Mouse (Mus musculus): Measurements from ENCODE around the gene Rbm5.
A peak's percentile ranks its signal among the peaks of the same experiment; 100 is the strongest.

Gene Rbm5

DNA sequence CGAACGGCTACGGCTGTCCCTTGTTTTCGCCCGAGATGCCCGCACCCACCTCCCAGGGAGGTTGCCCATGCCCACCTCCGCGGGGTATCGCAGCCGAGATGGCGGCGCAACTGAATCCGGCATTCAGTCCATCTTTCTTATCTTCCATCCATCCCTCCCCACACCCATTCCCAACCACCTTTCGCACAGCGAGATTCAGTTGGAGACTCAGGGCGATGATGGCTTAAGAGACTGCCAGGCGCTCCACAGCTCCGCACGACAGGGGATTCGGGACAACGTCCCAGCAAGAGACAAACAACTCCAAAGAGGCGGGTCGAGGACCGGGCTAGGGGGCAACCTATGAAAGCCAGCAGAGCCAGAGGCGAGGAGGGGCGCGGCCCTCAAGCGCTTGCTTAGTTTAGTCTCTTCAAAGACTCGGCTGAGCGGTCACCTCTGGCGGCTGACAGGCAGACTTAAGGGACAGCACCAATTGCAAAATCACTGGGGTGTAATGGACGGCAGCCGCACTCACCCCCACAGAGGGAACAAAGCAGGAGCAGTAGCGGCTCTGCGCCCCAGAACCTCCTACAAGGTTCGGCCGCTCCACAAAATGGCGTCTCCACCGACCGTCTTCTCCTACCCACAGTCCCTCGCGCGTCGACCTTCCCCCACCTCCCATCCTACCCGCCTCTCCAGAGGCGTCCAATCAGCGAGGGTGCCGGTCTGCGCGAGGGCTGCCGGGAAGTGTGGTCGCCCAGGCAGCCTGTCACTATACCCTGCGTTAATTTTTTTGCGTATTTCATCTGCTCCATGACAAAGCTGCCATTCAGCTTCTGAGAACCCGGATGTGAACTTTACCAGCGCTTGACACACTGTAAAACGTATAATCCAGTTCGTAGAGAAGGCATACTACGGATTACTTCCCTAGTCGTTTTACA is at the start of gene Rbm5:
TSS of gene Rbm5 (minus strand) at position 623 of the 917 bp plus-strand sequence.
- DNase-seq (ENCODE audit: low spot score in 2 of 2) = peak; percentile 79 to 89

DNA sequence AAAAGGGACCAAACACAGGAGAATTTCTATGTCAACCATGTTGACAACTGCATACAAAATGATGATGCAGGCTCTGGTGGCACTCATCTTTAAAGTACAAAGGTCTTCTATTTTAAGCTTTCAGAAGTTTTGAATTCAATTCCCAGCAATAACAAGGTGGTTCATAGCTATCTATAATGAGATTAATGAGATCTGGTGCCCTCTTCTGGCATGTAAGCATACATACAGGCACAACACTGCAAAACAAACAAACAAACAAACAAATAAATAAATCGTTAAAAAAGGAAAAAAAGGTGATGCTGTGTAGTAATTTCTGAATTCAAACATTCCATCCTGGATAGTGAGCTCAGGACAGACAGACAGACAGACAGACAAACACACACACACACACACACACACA is 41.3 kb upstream of the Rbm5 start:
- no peak for DNase-seq (ENCODE audit: low spot score in 2 of 2)

DNA sequence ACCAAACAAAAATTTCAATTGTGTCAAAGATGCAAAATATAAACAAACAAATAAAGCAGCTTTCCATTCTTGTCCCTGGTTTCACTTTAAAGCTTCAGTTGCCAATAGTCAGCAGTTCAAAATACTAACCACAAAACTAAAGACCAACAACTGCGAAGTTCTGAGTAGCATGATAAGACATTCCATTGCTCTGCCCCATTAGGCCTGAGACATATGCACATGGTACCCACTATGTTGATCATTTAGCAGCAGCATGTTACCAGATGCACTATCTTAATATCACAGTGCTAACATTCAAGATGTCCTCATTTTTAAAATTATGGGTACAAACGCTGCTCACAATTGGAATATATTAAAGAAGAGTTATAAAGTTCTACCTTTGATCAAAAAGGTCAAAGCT is 40.2 kb upstream of the Rbm5 start:
- no peak for DNase-seq (ENCODE audit: low spot score in 2 of 2)

DNA sequence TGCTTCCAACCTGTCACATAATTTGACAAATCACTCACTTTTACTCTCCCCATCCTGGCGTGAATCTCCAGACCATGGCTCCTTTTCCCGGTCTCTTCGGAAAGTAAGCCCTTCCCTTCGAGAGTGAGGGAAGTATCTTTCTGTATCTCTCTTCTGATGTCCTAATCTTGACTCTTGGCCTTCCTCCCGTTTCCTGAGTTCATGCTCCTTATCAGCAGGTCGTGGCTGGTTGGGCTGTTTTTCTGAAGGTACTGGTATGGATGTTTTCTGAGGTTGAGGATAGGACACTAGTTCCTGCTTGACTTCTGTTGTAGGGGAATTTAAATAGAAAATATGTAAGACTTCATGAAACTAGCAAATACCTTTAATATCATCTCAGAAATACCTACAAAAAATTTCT is 20.9 kb upstream of the Rbm5 start:
- no peak for DNase-seq (ENCODE audit: low spot score in 2 of 2)

DNA sequence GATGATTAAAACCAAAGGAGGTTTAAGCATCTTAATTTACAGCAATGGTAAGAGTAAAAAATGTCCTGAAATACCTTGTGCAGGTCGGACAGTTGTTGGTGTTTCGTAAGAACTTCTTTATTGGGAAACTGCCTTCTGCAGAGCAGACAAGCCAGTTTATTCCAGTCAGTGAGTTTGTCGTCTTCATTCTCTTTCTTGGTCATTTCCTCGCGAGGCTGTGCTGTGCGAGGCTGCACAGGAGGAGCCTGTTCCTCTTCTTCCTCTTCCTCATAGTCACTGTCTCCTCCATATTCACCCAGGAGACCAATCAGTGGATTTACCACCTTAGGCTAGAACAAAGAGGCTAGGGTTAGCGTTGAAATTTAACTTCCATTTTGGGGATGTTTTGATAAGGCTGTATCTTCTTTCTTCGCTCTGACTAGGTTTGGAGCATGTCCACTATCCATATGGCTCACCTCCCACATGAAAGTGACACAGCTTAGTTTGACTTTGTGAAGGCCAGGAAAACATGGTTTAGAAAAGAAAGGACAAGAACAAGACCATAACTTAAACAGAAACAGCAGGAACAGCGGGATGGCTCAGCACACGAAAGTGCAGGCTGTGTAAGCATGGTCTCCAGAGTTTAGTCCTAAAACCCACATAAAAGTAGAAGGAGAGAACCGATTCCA is 11.9 kb upstream of the Rbm5 start:
- no peak for DNase-seq (ENCODE audit: low spot score in 2 of 2)

DNA sequence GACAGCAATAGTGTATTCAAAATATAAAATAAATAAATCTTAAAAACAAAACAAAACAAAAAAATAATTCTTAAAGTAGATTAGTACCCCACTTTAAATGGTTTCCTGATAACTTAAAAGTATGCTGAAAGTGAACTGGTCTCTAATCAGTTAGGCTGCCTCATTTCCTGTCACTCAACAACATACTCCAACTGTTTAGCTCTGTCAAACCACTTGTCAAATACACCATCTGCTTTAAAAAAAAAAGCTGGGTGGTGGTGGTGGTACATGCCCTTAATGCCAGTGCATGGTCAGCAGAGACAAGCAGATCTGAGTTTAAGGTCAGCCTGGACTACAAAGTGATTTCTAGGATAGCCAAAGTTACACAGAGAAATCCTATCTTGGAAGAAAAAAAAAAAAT is 6.0 kb upstream of the Rbm5 start:
- DNase-seq (ENCODE audit: low spot score in 2 of 2) = no peak

DNA sequence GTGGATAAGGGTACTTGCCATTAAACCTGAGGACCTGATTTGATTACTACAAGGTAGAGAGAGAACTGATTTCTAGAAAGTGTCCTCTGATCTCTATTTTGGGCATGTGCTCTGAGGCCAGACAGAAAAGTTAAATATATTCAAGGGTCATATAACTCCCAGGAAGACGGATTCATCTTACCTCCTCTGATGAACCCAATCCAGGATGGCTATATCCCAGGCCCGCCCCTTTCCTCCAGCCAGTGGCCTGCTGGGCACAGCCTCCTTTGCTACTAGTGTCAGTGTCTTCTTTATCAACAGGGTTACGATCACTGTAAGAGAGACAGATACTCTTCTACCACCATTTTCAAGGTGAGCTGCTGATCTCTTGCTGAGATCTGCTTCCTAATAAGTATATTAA is 3.6 kb upstream of the Rbm5 start:
- no peak for DNase-seq (ENCODE audit: low spot score in 2 of 2)

DNA sequence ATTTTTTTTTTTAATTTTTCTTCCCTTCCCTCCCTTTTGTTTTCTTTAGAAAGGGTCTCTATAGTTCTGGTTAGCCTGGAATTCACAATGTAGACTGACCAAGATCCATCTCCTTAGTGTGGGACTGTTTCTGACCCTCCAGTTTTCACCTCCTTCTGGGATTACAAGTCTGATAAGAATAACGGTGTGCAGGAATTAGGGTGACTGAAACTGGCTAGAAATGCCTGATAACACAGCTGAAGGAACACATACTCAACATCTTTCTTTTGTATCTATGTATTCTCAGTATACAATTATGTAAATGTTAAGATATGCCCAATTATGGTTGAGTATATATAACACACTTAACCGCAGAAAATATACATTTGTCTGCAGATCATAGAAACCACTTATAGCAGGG is 986 bp upstream of the Rbm5 start:
- DNase-seq (ENCODE audit: low spot score in 2 of 2) = no peak

DNA sequence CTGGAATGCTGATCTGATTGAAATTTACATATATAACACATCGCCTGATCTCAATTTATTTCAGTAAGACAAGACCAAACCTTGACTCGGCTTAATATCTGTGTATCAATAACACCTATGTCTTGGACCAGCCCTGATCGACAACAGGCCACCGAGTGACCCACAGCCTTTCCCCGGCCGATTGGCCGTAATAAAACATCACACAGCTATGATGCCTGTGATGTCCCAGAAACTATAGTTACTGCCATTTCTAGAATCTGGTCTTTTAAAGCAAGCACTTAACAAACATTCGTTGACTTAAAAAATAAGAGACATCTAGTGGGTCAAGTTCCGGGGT is 791 bp downstream of the Rbm5 start:
- no peak for DNase-seq (ENCODE audit: low spot score in 2 of 2)

DNA sequence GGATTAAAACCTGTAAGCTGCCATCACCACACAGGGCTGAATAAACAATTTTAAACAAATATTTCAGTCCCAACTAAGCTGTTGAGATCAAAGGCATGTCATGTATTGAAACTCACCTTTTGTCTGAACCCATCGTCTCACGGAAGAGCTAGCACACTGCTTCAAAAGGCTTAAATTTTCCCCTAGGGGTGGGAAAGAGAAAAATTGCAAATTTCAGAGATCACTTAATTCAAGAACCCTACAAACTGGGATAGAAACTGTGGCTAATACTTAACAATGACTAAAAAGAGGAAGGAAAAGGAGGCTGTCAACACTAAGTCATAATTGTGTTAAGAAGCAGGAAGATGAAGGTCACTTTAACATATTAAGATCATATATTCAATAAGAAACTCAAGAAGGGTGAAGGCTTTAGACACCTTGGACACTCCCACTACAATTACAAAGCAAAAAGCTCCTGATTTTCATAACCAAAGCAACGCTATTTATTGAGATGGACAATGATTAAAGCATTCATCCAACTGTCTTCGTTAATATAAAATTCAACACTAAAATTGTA is 1.3 kb downstream of the Rbm5 start:
- no peak for DNase-seq (ENCODE audit: low spot score in 2 of 2)

DNA sequence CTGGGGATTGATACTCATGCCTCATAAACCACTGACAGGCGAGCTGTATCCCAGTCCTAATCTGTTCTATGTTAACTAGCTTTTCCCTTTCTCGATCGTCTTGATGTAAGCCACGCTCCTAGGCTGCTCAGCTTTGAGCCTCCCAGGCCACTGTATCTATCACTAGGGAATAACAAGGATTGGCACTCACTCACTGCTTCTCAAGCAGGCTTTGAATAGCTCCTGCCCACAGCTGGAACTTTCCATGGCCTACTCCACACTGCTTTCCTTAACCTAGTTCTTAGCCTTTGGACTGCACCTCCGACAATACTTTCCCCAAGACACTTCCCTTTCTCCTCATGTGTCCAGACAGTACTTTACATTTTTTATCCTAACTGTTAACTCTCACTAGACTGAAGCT is 1.9 kb downstream of the Rbm5 start:
- no peak for DNase-seq (ENCODE audit: low spot score in 2 of 2)

DNA sequence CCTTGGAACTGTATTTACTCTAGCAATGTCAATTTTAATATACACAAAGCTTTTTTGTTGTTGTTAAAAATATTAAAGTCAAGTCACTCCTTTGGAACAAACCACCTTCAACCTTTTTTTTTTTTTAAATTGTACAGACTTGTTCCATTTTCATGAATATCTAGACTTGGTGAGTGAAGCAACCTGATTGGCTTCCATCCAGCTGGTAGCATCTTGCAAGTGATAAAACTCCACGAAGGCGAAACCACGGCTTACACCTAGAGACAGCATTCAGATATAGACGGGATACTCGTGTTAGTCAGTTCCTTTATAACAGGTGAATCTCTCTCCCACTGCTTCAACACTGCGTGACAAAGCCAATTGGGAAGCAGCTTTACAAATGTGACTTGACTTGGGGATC is 11.2 kb downstream of the Rbm5 start:
- DNase-seq (ENCODE audit: low spot score in 2 of 2) = no peak

DNA sequence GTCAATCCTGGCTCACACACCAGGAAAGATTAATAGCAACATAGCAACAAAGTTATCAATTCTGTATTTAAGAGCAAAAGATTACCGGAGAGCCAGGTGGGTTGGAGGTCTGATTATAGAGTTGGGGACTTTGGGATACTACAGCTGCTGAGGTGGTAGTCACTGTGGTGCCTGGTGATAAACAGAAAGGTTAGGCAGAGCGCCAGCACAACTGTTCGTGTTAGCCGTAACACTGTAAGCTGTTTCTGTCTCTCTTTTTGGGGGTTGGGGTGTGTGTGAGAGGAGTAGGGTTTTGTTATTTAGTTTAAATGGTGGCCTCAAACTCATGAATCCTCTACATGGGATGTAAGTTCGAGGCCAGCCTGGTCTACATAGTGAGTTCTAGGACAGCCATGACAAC is 20.4 kb downstream of the Rbm5 start:
- no peak for DNase-seq (ENCODE audit: low spot score in 2 of 2)

DNA sequence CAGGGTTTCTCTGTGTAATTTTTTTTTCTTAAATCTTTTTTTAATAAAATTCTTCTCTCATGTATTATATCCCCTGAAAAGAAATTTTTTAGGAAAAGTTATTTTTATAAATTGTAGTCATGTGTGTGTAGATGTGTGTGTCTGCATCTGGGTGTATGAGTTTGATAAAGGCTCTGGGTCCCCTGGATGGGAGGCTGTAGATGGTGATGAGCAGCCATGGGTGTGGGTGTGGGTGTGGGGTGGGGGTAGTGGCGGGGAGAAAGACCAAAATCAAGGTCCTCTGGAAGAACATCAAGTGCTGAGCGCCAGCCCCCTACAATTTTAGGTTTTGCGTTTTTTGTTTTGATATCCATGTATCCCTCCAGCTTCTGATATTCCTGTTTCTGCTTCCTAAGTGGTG is 22.7 kb downstream of the Rbm5 start:
- DNase-seq (ENCODE audit: low spot score in 2 of 2) = no peak

DNA sequence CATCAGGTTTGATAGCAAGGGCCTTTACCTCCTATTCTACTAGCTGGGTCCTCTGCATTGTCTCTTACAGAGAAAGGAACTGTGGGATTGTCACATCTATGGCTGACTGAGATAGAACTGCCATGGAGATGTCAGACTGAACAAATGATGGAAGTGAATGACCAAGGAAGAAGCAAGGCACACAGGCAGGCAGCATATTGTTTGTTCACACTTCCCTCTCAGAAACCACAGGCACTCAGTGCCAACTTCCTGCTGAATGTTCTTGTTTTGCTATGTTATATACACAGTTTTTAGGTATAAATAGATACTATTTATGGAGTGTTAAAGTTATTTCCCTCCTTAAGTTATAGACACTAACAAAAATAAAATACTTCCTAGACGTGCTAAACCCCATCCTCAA is 23.5 kb downstream of the Rbm5 start:
- no peak for DNase-seq (ENCODE audit: low spot score in 2 of 2)

DNA sequence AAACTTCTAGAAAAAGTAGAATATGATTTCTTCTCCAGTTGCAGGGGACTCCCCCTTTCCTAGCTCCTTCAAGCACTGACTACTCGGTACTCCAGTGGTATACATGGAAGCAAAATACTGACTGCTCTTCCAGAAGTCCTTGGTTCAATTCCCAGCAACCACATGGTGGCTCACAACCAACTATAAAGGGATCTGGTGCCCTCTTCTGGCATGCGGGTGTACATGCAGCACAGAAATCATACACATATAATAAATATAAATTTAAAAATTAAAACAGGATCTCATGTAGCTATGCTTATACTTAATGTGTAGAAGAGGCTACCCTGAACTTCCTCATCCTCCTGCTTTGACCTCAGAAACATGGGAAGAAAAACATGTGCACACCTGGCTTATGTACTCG is 24.1 kb downstream of the Rbm5 start:
- DNase-seq (ENCODE audit: low spot score in 2 of 2) = no peak

DNA sequence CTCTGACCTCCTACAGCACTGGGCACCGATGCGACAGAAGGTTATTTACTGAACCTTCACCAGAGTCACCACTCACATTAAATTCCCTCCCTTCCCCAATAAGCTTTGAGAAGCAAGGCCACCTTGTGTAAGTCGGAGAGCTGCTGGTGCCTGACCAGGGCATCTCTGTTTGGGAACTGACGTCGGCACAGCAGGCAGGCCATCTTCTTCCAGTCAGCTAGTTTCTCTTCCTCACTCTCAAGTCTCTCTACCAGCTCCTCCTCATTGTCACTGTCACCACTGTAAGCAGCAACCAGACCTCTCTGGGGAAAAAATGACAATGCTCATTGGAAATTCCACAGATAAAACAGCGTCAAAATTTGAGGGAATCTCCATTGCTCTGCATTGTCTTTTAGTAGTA is 26.7 kb downstream of the Rbm5 start:
- no peak for DNase-seq (ENCODE audit: low spot score in 2 of 2)

DNA sequence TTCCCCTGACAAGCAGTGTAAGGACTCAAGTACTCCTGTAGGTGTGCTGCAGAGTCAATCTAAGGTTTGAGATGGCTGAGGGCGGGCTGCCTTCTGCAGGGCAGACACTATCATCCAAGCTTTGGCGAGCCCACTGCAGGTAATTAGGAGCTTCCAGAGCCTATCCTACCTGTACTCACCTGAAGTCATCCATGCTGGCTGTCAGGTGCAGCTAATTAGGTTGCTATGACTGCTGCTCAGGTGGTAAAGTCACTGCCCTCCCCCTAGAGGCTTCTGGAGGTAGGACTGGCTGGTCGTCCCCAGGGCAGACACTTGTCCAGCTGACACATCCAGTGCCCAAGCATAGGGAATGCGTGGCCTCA is 32.0 kb downstream of the Rbm5 start:
- DNase-seq (ENCODE audit: low spot score in 2 of 2) = peak in 1 of 2 experiments; percentile 26

DNA sequence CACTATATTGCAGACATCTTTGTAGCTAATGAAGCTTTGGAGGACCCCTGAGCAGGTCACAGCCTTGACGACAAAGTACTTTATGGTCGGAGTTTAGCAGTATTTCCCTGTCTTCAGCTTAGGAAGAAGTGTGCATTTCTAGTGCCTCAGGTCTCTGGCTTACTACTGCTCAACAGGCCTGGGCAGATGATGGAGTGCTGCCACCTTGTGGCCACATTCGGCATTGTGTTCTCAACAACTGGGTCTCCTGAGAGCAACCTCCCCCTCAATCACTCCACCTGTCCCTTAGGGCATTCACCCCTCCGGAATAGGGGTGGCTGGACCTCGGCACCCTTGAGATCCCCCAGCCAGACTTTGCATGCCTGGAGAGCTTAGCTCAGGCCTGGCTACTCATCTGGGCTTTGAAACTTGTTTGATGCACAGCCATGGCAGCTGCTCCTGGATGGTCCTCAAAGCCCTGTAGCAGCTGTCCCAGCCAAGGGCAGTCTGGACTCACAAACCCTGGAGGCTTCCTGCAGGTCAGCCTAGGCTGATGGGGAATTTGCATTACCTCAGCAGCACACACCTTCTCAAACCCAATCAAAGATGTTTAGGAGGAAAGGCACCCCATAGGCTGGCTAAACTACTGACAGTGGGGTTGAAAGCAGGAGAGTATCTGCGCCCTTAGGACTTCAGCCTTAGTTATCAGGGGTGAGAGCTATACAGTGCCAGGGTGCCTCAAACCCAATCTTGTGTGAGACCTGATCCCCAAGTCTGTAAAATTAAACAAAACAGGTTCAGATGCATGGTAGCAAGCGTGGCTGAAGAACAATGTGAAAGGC is 32.6 kb downstream of the Rbm5 start:
- peak; percentile 91 to 94 for DNase-seq (ENCODE audit: low spot score in 2 of 2)

DNA sequence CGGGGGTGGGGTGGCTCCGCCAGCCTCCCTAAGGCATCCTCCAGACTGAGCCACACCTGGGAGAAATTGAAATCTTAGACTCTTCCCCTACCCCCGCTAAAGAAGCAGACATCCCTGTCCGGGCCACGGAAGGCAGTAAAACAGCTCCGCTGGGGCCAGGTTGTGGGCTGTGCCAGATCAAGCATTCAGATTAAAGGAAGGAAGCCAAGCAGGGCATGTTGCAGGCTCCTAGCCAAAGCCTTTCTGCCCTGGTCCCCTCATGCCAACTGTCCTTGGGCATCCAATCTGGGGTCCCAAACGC is 34.7 kb downstream of the Rbm5 start:
- DNase-seq (ENCODE audit: low spot score in 2 of 2) = no peak

DNA sequence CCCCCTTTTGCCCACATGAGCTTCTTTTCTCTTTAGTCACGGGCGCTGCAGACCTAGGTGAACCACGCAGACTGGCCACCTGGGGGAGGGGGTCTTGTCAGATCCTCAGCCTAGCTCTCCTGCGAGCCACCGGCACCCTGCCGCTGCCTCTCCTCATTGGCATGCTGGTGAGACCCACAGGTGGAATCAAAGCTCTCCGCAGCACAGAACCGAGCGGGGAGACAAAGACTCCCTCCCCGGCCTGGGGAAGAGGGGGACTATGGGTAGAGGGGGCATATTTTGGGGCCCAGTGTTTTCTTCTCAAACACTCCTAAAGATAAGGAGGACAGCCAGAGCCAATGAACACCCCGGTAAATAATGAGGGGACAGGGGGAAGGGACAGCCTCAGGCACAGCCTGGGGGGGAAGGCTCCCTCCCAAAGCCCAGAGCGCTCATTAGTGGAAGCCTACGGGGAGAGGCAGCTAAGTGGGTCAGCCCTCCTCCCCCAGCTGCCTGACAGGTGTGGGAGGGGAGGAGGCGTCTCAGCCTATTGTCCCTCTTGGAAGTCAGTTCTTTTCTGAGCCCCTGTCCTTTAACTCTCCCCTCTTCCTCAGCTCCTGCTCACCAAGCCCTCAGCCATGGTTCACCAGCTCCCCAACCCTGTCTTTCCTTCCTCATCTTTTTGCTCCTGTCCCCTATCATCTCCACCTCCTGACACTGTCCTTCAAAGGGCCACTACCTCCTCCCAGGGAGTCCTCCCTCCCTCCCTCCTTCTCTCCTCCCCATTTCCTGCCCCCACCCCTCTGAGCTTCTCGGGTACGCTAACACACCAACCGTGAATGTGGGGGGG is 35.2 kb downstream of the Rbm5 start:
- DNase-seq (ENCODE audit: low spot score in 2 of 2) = no peak

DNA sequence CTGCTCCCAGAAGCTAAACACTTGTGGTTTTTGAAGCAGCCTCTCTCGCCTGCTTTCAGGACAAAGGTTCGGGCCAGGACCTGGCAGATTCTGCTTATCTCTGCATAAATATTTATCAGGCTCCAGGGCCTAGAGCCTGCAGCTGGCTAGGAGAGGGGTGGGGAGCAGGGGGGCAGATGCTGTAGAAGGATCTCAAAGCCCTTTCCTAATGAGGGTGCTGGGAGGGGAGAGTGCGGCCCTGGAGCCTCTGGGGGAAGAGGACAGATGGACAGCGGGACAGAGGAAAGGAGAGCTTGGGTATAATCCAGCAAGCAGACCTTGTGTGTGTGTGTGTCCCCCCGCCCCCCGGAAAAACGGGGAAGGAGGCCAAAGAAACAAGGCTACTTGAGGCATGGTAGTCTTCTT is 36.2 kb downstream of the Rbm5 start:
- no peak for DNase-seq (ENCODE audit: low spot score in 2 of 2)

Measured in frontal cortex, postnatal 25 days (tissue).